Mouse (Mus musculus) layer of hippocampus, postnatal 25 days (tissue): ENCODE data around the gene 4930442H23Rik. TPM values are rescaled to one million over a fixed set of nuclear protein-coding genes. Genes with fewer than 3 reads are reported as not detected.
A peak's percentile ranks its signal among the peaks of the same experiment; 100 is the strongest.
"Not testable (repeated sequence)": the region's sequence is repeated elsewhere in the genome, so short reads cannot be mapped to it uniquely, and the experiment has no call there.

Experiments
- DNase-seq, 2 experiments: peaks; one replicate each; pipeline ENCODE4 v3.0.0; 2022; ENCODE audit warnings: mixed read lengths in 2 of 2, low spot score in 1 of 2; ENCODE audit errors: extremely low spot score in 1 of 2
- total RNA-seq, 2 experiments: library from RNA; stranded (reverse); gene quantifications; 2 replicates each; pipeline ENCODE4 v1.2.3; 2021

The 4930442H23Rik gene
- total RNA-seq, 2 experiments from 2014 or later = not detected

DNA sequence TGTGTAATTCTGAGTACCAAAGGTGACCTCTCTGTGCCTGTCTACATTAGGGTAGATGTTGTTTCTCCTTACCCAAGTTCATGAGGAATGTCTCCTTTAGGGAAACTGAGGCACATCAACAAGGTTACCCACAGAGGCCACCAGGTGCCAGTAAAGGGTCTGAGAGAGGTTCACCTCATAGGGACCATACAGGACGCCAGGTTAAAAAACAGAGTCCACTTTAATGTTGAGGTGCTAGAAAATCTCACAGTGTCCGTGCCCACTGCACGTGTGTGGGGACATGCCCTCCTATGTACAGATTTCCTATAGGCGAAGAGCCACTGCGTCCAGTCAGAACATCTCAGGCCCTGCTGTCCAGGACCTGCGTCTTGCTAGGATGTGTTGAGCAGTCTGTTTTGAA, 15.3 kb upstream of the 4930442H23Rik start:
- DNase-seq = no peak

DNA sequence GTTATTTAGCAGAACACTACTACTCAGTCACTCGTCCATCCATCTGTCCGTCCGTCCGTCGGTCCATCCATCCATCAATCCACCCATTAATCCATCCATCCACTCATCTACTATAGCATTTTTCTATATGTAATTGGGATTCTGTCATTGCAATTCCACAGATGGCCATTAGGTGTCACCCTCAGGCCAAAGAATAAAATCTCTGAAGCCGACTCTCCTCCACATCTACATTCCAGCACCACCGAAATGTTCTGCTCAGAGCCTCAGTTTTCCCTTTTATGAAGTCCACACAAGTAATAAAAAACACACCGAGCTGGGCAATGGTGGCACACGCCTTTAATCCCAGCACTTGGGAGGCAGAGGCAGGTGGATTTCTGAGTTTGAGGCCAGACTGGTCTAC, 14.6 kb upstream of the 4930442H23Rik start:
- peak in 1 of 2 experiments; percentile 77 for DNase-seq

DNA sequence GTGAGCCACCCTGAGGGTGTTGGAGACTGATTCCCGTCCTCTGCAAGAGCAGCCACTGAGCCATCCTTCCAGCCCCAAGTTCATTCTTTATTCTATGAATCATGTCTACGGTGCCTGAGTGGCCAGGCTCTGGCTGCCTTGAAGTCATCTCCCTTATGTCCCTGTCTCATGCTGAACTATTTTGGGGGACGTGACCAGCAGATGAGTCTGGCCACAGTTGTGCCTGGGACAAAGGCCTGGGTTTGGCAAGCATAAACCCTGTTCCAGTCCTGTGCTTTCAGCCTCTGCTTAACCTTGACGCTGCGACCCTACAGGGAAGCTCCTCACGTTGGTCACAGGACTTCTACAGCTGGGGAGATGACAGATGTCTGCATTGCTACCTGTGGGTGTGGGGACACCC, 13.7 kb upstream of the 4930442H23Rik start:
- no peak for DNase-seq

DNA sequence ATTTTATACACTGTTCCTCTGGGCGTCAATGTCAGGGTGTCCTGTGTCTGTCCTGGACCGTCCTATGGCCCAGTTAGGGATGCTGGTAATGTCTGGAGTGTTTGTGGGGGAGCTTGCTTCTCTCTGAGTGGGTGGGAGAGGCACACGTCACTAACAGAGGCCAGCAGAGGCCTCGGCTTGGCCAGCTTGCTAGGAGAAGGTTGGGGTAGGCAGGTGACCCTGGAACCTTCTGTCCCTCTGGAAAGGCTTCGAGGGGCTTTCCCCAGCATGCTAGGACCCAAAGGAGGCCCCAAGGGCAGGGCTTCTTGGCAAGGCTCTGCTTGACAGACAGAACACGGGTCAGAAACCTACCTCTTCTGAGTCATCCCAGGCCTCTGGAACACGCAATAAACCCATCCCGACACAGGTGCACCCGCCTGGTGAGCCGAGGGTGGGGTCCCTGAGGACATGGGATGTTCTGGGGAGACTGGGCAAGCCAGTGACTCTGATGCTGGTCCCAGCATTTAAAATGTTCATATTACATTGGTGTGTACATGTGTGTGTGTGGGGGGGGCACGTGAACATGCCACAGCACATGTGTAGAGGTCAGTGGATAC, 12.9 kb upstream of the 4930442H23Rik start:
- DNase-seq = no peak

DNA sequence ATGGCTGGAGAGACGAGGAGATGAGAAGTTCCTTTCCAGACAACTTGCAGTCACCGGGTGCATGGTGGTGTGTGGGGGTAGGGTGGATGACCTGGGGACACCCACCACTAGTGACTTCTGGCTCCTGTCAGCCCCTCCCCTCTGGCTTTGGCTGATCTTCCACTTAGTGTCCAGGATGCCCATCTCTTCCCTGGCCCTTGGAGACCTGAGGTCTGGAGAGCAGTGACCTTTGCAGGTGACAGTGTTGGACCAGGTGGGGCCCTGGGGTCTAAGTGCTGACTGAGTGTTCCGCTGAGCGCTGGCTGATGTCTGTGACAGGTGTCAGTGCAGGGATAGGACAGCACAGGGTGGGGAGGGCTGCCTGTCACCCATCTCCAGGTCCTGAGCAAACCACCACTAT, 11.7 kb upstream of the 4930442H23Rik start:
- no peak for DNase-seq

DNA sequence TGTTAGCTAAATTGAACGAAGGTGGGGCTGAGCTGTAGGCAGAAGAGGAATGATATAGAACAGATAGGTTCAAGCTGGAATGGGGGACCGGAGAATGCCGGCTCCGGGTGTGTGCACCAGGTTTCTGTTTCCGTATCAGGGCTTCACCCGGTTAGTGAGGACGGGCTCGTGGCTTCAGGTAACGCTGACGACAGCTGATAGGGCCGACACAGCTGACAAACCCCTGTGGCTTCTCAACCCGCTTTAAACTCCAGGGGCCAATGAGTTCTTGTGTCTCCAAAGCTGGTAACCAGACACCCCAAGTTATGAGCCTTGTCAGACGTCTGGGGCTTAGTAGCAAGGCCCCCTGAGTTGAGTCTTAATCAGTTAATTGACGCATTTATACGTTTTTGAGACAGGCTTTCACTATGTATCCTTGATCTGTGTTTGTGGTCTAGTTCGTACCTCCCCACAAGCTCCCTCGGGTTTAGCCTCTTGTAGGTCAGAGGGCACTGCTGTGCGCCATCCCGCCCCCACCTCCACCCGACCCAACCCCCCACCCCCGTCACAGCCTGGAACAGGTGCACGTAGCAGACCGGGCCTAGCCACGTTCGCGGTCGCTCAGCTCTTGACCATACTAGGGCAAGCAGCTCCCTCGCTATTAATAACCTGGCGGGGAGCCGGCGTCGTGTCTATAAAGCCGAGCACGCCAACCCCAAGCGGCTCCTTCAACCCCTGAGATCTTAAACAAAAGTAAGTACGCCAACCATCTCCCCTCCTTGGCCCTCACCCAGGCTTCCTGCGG, 10.5 kb upstream of the 4930442H23Rik start:
- no peak for DNase-seq

DNA sequence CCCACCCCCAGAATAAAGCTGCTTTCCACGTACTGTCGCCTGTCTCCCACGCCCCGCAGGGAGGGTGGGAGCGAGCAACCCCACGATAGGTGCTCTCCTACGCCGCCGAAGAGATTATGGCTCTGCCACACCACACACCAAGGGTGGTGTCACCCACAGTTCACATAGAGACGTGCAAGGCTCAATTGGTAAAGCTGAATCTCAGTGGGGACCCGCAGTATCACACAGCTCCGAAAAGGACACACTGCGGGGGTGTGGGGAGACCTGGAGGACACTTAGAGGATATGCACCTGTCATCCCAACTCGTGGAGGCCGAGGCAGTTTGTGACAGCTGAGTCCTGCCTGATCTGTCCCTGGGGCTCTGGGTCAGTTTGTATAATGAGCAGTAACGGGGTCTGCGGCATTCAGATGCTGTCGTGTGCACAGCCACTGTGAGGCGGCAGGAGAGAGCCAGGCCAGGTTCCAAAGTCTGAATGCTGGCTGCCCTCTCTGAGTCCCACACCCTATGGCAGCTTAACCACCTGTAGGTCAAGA, 9.4 kb upstream of the 4930442H23Rik start:
- no peak for DNase-seq

DNA sequence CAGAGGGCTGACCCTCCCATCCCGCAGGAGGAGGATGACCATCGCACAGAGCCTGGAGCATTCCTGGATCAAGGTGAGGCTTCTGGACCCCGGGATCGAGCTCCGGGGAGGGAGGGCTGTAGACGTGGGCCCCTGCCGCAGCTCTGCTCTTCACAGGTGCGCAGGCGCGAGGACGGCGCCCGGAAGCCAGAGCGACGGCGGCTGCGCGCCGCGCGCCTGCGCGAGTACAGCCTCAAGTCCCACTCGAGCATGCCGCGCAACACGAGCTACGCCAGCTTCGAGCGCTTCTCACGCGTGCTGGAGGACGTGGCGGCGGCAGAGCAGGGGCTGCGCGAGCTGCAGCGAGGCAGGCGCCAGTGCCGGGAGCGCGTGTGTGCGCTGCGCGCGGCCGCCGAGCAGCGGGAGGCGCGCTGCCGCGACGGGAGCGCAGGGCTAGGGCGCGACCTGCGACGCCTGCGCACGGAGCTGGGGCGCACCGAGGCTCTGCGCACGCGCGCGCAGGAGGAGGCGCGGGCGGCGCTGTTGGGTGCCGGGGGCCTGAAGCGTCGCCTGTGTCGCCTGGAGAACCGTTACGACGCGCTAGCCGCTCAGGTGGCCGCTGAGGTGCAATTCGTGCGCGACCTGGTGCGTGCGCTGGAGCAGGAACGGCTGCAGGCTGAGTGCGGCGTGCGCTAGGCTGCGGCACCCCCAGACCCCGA, 8.8 kb upstream of the 4930442H23Rik start:
- peak; percentile 71 to 77 for DNase-seq

DNA sequence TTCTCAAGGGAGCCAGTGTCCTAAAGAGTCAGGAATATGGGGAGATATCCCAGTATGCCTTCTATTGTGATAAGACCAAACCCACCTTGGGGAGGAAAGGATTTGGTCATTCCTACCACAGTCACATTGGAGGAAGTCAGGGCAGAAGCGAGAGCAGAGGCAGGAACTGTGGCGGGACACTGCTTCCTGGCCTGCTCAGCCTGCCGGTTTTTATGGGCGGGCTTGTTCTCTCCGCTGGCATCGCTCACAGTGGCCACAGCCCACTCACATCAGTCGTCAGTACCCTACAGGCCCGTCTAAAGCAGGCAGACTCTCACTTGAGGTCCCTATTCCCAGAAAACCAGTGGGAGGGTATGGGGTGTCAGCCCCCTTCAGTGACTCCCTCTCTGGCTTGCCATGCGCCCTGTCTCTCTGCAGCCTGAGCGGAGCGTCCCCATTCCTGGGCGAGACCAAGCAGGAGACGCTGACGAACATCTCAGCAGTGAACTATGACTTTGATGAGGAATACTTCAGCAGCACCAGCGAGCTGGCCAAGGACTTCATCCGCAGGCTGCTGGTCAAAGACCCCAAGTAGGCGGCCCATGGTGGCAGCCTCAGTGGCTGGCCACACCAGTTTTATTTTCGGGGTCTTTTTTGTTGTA, 7.8 kb upstream of the 4930442H23Rik start:
- DNase-seq = no peak

DNA sequence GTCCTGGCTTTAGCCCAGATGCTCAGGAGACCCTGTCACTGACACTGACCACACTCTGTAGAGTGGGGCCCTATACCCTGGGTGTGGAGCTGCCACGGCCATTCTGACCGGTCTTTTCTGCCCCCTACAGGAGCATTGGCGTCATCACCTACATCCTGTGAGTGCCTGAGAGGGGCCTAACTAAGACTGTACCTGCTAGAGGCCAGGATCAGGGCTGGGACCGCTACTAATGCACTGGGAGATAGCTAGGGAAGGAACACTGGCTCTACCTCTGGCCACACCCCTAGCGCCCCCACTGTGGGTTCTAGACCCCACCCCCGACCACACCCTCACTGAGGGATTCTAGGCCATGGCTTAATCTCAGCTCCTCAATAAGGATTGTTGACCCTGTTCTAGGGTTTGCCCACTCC, 7.3 kb upstream of the 4930442H23Rik start:
- DNase-seq = no peak

DNA sequence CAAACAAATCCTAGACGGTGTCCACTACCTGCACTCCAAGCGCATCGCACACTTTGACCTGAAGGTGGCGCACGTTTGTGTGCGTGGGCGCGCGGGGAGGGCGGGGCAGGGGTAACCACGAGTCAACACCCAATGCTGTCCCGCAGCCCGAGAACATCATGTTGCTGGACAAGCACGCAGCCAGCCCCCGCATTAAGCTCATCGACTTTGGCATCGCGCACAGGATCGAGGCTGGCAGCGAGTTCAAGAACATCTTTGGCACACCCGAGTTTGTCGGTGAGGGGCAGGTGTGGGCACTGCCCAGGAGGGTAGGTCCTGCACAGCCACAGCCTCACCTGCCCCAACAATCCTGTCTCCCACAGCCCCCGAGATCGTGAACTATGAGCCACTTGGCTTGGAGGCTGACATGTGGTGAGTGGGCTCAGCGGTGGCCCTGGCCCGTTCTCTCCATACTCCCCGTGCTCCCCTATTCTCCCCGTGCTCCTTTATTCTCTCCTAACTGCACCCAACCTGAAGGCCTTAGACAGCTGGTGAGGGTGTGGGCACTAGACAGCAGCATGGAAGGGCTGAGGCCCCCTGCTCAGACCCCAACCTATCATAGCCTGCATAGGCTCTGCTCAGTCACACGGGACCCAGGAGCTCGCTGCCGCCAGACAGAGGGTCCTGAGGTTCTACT, 6.7 kb upstream of the 4930442H23Rik start:
- no peak for DNase-seq

DNA sequence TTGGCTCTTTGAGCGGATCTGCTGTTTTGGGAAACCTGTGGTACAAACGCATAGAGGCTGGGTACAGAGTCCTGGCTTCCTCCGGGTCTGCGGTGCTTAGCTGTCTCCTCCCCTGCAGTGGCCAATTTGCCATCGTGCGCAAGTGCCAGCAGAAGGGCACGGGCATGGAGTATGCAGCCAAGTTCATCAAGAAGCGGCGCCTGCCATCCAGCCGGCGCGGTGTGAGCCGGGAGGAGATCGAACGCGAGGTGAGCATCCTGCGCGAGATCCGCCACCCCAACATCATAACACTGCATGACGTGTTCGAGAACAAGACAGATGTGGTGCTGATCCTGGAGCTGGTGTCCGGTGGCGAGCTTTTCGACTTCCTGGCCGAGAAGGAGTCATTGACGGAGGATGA, 6.2 kb upstream of the 4930442H23Rik start:
- DNase-seq = no peak

DNA sequence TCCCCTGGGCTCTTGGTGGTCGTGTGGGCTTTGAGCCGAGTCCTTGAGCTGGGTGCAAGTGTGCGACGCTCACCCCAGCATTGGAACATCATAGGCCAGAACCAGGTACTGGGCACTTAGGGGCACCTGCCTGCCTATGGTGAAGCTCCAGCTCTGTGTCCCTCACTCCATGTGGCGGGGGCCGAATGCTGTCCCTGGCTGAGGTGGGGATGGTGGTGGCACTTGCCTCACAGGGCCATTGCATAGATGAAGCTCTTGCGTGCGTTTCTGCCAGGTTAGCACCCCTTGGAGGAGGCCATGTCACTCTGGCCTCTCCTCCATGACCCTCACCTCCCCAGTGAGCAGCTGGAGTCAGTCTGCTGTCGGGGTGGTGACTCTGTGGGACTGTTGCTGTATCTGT, 3.5 kb upstream of the 4930442H23Rik start:
- DNase-seq = no peak

DNA sequence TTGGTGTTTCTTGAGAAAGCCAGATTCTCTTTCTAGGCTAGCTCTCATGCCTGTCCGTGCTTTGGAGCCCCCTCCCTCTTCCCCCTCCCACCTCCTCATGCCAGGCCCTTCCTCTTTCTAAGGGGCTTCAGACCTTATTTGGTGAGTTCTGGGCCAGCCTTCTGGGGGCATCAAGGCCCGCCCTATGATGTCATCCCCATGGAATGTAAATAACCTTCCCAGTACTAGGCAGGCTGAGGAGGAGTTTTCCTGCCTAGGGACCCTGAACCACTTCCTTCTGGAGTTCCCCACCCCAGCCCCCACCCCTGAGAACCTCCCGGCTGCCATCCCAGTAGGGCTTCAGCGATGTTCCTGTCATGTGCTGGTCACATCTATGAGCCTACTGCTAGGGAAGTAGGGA, 1.1 kb upstream of the 4930442H23Rik start:
- no peak for DNase-seq

DNA sequence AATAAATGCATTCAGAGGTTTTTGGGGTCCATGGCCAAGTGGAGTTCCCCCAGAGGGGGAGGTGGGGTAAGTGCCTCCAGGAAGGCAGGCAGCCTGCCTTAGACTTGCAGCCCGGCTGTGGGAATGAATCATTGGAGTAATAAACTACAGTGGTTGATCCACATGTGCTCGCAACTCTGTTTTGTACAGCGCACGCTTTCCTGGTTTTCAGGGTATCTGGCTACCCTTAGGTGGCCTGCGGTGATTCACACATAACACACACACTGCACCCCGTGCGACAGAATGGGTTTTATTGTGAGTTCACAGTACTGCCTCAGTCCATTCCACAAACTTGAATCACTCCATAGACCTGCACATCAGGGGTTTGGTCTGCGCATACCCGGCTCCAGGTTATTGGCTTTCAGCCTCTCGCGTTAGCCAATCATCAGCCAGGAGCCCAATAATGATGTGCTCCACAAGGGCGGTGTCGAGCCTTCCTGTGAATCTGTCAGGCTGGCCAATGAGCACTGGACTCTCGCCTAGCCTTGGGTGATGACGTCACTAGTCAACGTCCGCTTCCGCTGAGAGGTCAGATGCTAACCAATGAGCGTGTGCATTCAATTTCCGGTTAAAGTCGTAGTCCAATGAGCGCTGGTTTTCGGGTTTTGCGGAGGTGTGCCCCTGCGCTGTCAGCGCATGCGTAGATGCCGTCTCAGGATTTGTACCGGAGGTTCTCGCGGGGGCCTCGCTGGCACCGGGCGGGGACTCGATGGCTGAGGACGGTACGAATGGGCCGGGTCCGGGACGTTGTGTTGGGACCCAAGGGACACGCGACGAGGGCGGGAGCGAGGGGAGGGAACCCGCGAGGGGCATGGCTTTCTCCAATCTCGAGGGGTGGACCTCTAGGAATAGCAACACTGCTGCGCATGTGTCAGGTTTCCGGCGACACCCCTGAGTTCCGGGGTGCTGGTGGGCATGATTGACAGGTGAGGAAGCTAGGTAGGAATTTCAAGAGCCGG, 1.0 kb downstream of the 4930442H23Rik start, which contains the start of gene Dapk3:
Gene Dapk3, plus strand, starts transcription at position 670 of the 998 bp plus-strand sequence.
- peak; percentile 88 to 97 for DNase-seq

DNA sequence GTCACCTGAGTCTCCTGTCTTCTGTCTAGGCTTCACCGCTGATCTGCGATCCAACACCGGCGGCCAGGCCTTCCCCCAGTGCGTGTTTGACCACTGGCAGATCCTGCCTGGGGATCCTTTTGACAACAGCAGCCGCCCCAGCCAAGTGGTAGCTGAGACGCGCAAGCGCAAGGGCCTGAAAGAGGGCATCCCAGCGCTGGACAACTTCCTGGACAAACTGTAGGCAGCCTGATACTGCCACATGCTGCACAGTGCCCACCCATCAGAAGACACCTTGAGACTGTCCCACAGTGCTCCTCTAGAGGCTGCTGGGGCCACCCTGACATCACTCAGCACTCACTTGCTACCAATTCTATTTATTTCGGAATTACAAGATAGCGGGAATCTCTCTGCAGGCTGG, 1.8 kb downstream of the 4930442H23Rik start:
- DNase-seq = not testable (repeated sequence)

DNA sequence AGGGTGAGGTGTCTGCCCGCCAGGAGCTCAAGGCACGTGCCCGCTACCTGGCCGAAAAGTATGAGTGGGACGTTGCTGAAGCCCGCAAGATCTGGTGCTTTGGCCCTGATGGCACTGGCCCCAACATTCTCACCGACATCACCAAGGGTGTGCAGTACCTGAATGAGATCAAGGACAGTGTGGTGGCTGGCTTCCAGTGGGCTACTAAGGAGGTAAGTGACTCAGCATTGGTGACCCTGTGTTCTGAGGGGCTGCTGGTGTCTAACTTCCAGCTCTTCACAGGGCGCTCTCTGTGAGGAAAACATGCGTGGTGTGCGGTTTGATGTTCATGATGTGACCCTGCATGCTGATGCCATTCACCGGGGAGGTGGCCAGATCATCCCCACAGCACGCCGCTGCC, 2.7 kb downstream of the 4930442H23Rik start:
- DNase-seq = no peak

DNA sequence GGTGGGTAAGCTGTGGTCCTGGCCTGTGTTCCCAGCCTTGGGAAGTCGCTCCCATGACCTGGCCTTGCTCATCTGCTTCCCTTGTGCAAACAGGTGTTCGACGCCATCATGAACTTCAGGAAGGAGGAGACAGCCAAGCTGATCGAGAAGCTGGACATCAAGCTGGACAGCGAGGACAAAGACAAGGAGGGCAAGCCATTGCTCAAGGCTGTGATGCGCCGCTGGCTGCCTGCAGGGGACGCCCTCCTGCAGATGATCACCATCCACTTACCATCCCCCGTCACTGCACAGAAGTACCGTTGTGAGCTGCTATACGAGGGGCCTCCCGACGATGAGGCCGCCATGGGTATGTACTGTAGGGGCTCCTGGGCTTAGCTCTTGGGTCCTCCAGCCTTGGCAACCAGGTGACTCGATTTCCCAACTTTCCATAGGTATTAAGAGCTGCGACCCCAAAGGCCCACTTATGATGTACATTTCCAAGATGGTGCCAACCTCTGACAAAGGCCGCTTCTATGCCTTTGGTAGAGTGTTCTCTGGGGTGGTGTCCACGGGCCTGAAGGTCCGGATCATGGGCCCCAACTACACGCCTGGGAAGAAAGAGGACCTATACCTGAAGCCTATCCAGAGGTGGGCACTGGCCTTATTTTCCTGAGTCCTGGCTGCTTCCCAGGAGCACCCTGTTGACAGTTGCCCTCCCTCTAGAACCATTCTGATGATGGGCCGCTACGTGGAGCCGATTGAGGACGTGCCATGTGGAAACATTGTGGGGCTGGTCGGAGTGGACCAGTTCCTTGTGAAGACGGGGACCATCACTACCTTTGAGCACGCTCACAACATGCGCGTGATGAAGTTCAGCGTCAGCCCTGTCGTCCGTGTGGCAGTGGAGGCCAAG, 4.0 kb downstream of the 4930442H23Rik start:
- no peak for DNase-seq
